Mouse (Mus musculus) small intestine, adult 2 months (tissue): ENCODE measurements at regions not wholly inside any gene's neighbourhood (a gene's known extent, or its start where the extent isn't known, plus 50 kb on each side); places are given as distances from the start of the nearest gene placed in this dataset.

Experiments
- H3K27ac ChIP-seq: fragments of 200-500 bp; 2 replicates; pipeline ENCODE4 v1.5.1; 2012; ENCODE audit warnings: low read depth, low read length, control low read depth, inconsistent platforms; ENCODE audit not compliant: insufficient read depth
- H3K27me3 ChIP-seq: fragments of 200-500 bp; 2 replicates; pipeline ENCODE4 v1.6.1; 2012; ENCODE audit warnings: mild to moderate bottlenecking, moderate library complexity, low read length, inconsistent platforms; ENCODE audit not compliant: control insufficient read depth, insufficient read depth
- H3K36me3 ChIP-seq: fragments of 200-500 bp; 2 replicates; pipeline ENCODE4 v1.6.1; 2012; ENCODE audit warnings: mild to moderate bottlenecking, low read length, control low read depth, inconsistent platforms; ENCODE audit not compliant: control insufficient read depth, insufficient read depth
- H3K4me1 ChIP-seq: fragments of 200-500 bp; 2 replicates; pipeline ENCODE4 v1.6.1; 2012; ENCODE audit warnings: low read length, inconsistent platforms, mixed read lengths; ENCODE audit not compliant: control insufficient read depth, insufficient read depth, insufficient read length
- H3K4me3 ChIP-seq: fragments of 200-500 bp; 2 replicates; pipeline ENCODE4 v1.5.1; 2012; ENCODE audit warnings: low read depth, mild to moderate bottlenecking, control low read depth, inconsistent platforms, low read length, moderate library complexity
- CTCF ChIP-seq: fragments of 200-500 bp; IDR thresholded peaks from 2 replicates; pipeline ENCODE4 v1.5.1; 2012; ENCODE audit warnings: low read depth, mild to moderate bottlenecking, control low read depth, inconsistent platforms, low read length, moderate library complexity, mixed read lengths; ENCODE audit not compliant: insufficient replicate concordance, insufficient read length; ENCODE audit errors: extremely low read depth
- POLR2A ChIP-seq: fragments of 200-500 bp; IDR thresholded peaks from 2 replicates; pipeline ENCODE4 v1.6.1; 2012; ENCODE audit warnings: low read depth, mild to moderate bottlenecking, control low read depth, inconsistent platforms, low read length, moderate library complexity
- WGBS: fragments of 180-500 bp; shearing (Covaris S2); methylation state at CpG from one replicate; pipeline ENCODE4 v1.1.7; 2018; 5-methylcytosine and 5-hydroxymethylcytosine counted together

- TF ChIP-seq CTCF: no peak
- Histone ChIP-seq H3K4me3 (no peak overlapping the region), H3K4me1 (peaks cover 3% of the 10 kb centered on the region), H3K27ac (no peak overlapping the region), H3K36me3 (no peaks in the 10 kb centered on the region), H3K27me3 (no peaks in the 10 kb centered on the region)
- 78% methylated on average over 3 of the region's 3 CpGs for WGBS
Measured at GRCm38 (mm10) chr12:12539291-12539690, 277.4 kb downstream of the Fam49a start.

- WGBS: 63% methylated on average over 2 of the region's 2 CpGs
- Histone ChIP-seq H3K4me3 (no peak overlapping the region), H3K4me1 (no peaks in the 10 kb centered on the region), H3K36me3 (no peaks in the 10 kb centered on the region), H3K27ac (no peak overlapping the region), H3K27me3 (no peaks in the 10 kb centered on the region)
- TF ChIP-seq CTCF (no peak), POLR2A (no peak)
Measured at GRCm38 (mm10) chr12:12534779-12535178, 272.8 kb downstream of the Fam49a start.

GRCm38 (mm10) chr12:12530796-12531195, 268.9 kb downstream of the Fam49a start:
- no peaks in the 10 kb centered on the region for H3K36me3 ChIP-seq

GRCm38 (mm10) chr12:12529541-12529940, 267.6 kb downstream of the Fam49a start:
- no peaks in the 10 kb centered on the region for H3K36me3 ChIP-seq
- no peaks in the 10 kb centered on the region for H3K27me3 ChIP-seq
- H3K4me1 ChIP-seq: no peaks in the 10 kb centered on the region
- H3K27ac ChIP-seq: no peak overlapping the region
- TF ChIP-seq POLR2A: no peak
- TF ChIP-seq CTCF: no peak
- 94% methylated on average over 5 of the region's 5 CpGs for WGBS
- no peak overlapping the region for H3K4me3 ChIP-seq

More at GRCm38 (mm10) chr12:12530796-12531195, 268.9 kb downstream of the Fam49a start:
- TF ChIP-seq CTCF (no peak), POLR2A (no peak)
- WGBS: 21% methylated on average over 6 of the region's 6 CpGs
- Histone ChIP-seq H3K27me3 (no peaks in the 10 kb centered on the region), H3K4me3 (no peak overlapping the region), H3K27ac (no peak overlapping the region), H3K4me1 (no peaks in the 10 kb centered on the region)

- TF ChIP-seq POLR2A (no peak), CTCF (no peak)
- Histone ChIP-seq H3K4me1 (no peaks in the 10 kb centered on the region), H3K4me3 (no peak overlapping the region), H3K27me3 (no peaks in the 10 kb centered on the region), H3K27ac (no peak overlapping the region), H3K36me3 (no peaks in the 10 kb centered on the region)
- 67% methylated on average over 3 of the region's 3 CpGs for WGBS
Measured at GRCm38 (mm10) chr12:12528478-12528981, 266.6 kb downstream of the Fam49a start.

- H3K36me3 ChIP-seq: no peaks in the 10 kb centered on the region
- 58% methylated on average over 7 of the region's 7 CpGs for WGBS
- no peaks in the 10 kb centered on the region for H3K27me3 ChIP-seq
- H3K27ac ChIP-seq: no peak overlapping the region
- H3K4me3 ChIP-seq: no peak overlapping the region
- TF ChIP-seq POLR2A (no peak), CTCF (no peak)
- no peaks in the 10 kb centered on the region for H3K4me1 ChIP-seq
Measured at GRCm38 (mm10) chr12:12527766-12528477, 266.0 kb downstream of the Fam49a start.

GRCm38 (mm10) chr12:12527366-12527765, 265.4 kb downstream of the Fam49a start:
- WGBS: 16% methylated on average over 3 of the region's 3 CpGs
- TF ChIP-seq CTCF (no peak), POLR2A (no peak)
- no peak overlapping the region for H3K27ac ChIP-seq
- H3K36me3 ChIP-seq: no peaks in the 10 kb centered on the region
- H3K4me1 ChIP-seq: no peaks in the 10 kb centered on the region
- H3K4me3 ChIP-seq: no peak overlapping the region
- no peaks in the 10 kb centered on the region for H3K27me3 ChIP-seq
